Mouse (Mus musculus): ENCODE measurements at regions not wholly inside any gene's neighbourhood (a gene's known extent, or its start where the extent isn't known, plus 50 kb on each side); places are given as distances from the start of the nearest gene placed in this dataset.
"Not testable (repeated sequence)": the region's sequence is repeated elsewhere in the genome, so short reads cannot be mapped to it uniquely, and the experiment has no call there.

DNA sequence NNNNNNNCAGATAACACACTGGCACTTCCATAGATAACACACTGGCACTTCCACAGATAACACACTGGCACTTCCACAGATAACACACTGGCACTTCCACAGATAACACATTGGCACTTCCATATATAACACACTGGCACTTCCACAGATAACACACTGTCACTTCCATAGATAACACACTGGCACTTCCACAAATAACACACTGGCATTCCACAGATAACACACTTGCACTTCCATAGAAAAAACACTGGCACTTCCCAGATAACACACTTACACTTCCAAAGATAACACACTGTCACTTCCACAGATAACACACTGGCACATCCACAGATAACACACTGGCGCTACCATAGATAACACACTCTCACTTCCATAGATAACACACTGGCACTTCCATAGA lies 105.7 kb upstream of the Afdn start:
- H3K9ac ChIP-seq (replicated peaks); H3K4me2 ChIP-seq; ATAC-seq (ENCODE audit: low FRiP score); H3K36me3 ChIP-seq; H3K27ac ChIP-seq (replicated peaks); H3K9me3 ChIP-seq (replicated peaks); H3K27me3 ChIP-seq (replicated peaks); H3K4me3 ChIP-seq (replicated peaks): not testable (repeated sequence)
- peaks cover 34% of the 10 kb centered on the region for H3K4me1 ChIP-seq
- WGBS = 69% methylated on average over 1 of the region's 1 CpGs

DNA sequence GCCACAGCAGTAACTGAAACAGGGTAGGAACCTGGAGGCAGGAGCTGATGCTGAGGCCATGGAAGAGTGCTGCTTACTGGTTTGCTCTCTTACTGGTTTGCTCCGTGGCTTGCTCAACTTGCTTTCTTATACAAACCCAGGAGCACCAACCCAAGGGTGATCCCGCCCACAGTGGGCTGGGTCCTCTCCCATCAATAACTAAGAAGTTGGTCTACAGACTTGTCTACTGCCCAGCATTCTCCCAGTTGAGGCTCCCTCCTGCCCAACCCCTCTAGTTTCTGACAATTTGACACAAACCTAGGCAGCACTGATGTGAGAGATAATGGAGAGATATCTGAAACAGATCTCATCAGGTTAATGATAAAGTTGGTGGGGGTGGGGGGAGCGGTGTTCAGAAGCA lies 104.3 kb upstream of the Afdn start:
- H3K27ac ChIP-seq (replicated peaks) = peak overlapping the region; percentile 30; the same call in 1 of the 2 replicates
- no peaks in the 10 kb centered on the region for H3K36me3 ChIP-seq
- no peak for ATAC-seq (ENCODE audit: low FRiP score)
- H3K27me3 ChIP-seq (replicated peaks) = no peaks in the 10 kb centered on the region
- peak overlapping the region; percentile 41 for H3K4me2 ChIP-seq
- peaks cover 34% of the 10 kb centered on the region for H3K4me1 ChIP-seq
- WGBS = 15% methylated on average over 3 of the region's 3 CpGs
- no peaks in the 10 kb centered on the region for H3K9me3 ChIP-seq (replicated peaks)
- H3K4me3 ChIP-seq (replicated peaks) = no peak overlapping the region
- H3K9ac ChIP-seq (replicated peaks) = no peak overlapping the region

DNA sequence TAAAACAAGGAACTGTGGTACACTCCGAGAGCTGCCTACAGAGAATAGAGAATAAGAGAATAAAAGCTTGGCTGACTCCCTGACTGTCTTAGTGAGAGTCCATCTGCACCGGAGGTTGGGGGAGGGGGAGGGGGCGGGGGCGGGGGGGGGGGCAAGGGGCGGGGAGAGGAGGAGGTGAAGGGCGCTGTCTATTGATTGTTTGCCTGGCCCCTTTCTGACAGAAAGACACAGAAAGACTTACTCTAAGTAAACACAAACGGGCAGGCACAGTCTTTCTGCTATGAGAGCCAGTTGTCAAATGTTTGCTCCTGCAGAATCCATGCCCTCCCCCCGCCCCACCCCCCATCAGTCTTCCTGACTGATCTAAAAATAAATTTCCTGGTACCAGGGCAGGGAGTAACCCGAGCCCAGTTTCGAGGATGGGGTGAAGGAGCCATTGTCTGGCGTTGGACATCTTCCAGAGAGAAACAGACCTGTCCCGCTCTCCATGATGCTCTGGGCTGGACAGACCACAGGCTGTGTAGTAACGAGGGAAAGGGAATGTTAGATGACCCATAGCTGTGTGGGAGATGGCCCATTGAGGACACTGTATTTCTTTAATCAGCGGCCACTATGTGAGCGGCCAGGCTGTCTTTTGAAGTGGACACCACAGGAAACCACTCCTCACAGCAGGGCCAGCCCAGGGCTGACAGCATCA lies 103.7 kb upstream of the Afdn start:
- 3% methylated on average over 11 of the region's 15 CpGs for WGBS
- no peaks in the 10 kb centered on the region for H3K9me3 ChIP-seq (replicated peaks)
- ATAC-seq (ENCODE audit: low FRiP score) = peak; percentile 34; the same call in 1 of the 2 replicates
- peaks cover 34% of the 10 kb centered on the region for H3K4me1 ChIP-seq
- no peaks in the 10 kb centered on the region for H3K36me3 ChIP-seq
- no peak overlapping the region for H3K9ac ChIP-seq (replicated peaks)
- H3K4me3 ChIP-seq (replicated peaks) = no peak overlapping the region; the same call in 1 of the 2 replicates
- H3K27me3 ChIP-seq (replicated peaks) = no peaks in the 10 kb centered on the region
- peak overlapping the region; percentile 41 for H3K4me2 ChIP-seq
- H3K27ac ChIP-seq (replicated peaks) = peak overlapping the region; percentile 69

DNA sequence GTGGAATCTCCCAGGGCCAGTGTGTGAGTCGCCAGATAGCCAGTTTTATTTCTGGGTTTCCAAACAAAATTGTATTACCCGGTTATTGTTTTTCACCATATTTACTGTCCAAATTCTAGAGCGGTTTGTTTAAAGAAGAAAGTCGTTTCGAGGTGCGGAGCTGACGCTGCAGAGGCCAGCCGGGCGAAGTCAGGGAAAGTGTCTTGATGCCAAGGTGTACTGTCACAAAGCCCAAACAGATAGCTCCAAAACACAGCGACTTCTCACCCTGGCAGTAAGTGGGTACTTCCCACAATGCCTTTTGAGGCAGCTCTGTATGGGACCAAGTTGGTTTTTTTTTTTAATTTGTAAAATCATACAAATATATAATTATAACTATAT lies 103.2 kb upstream of the Afdn start:
- H3K9ac ChIP-seq (replicated peaks) = no peak overlapping the region

DNA sequence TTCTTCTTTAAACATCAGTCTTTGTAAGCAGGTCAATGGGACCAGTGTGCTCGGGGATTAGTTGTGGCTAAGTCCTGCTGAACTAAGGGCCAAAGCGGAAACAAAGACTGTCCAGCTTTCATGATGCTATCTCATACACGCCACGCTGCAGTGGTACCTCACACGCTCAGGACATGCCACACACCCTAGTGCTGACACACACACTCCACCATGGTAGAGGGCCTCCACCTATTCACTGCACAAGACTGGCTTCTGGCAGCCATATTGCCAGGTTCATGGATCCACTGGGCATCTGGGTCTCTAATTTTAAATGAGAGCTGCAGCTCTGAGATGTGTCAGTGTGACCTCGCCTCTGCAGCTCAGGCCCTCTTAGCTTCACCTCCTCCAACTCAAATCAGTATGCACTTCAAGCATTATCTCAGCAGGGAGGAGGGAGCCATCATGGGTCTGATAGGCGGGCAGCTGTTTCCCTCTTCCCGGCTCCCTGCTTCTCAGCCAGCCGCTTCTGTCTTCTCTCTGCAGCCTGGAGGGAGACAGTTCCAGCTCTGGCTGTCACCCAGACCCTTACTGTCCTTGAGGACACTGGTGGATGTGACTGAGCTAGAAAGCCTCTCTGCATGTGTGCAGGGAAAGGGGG lies 102.6 kb upstream of the Afdn start:
- Histone ChIP-seq H3K4me2 (no peak overlapping the region), H3K9ac (replicated peaks) (no peak overlapping the region), H3K36me3 (no peaks in the 10 kb centered on the region), H3K27ac (replicated peaks) (peak overlapping the region; percentile 72), H3K9me3 (replicated peaks) (no peaks in the 10 kb centered on the region), H3K27me3 (replicated peaks) (no peaks in the 10 kb centered on the region), H3K4me3 (replicated peaks) (no peak overlapping the region), H3K4me1 (peaks cover 34% of the 10 kb centered on the region)
- peak; percentile 60 for ATAC-seq (ENCODE audit: low FRiP score)
- 31% methylated on average over 9 of the region's 9 CpGs for WGBS

More for the DNA sequence above, 103.2 kb upstream of the Afdn start:
- H3K27me3 ChIP-seq (replicated peaks) = no peaks in the 10 kb centered on the region
- peak overlapping the region; percentile 41 for H3K4me2 ChIP-seq
- no peaks in the 10 kb centered on the region for H3K9me3 ChIP-seq (replicated peaks)
- H3K4me1 ChIP-seq = peaks cover 34% of the 10 kb centered on the region
- 19% methylated on average over 10 of the region's 10 CpGs for WGBS
- no peak overlapping the region for H3K4me3 ChIP-seq (replicated peaks)
- no peak for ATAC-seq (ENCODE audit: low FRiP score)
- H3K36me3 ChIP-seq = no peaks in the 10 kb centered on the region
- peak overlapping the region; percentile 72 for H3K27ac ChIP-seq (replicated peaks)

DNA sequence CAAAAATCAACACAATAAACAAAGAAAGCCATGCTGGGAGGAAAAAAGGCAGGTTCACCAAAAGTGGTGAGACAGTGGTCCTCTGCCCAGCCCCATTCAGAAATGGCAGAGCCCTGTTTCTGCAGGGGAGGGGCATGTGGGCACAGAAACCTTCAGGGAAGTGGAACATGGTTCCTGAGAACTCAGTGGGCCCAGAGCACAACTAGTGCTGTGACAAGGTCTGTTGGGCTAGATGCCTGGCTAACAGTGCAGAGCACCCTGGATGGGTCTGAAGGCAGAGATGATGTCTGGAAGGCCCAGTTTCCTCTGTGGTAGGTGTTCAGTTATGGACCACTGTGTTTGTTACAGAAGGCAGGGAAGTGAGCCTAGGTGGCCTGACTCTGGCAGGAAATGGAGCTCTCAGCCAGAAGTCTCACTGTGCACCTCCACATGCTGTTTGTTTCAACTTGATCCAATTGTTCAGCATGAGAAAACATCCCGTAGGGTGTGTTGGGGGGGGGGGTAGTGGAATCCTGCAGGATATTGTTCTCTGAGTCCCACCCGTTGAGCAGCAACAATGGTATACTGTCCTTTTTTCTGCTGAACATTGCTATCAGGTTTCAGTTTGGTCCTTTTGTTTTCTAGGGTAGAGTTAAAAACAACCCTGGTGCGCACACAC lies 101.9 kb upstream of the Afdn start:
- H3K9me3 ChIP-seq (replicated peaks) = no peaks in the 10 kb centered on the region

DNA sequence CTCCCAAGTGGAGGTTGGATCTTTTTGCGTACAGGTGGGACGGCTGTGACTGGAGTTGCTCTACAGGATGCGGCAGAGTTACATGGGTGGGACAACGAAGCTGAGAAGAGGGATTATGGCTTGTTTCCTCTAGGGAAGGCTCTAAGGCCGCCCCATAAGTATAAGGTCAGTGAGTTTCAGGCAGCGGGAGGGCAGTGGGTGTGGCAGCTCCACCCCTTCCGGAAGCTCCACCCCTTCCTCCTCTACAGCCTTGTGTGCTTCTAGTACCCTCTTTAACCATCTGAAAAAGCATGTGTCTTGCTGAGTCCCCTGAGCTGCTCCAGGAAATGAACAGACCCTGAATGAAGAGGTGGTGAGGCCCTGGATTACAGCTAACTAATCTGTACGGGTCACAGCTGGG lies 101.2 kb upstream of the Afdn start:
- 13% methylated on average over 8 of the region's 8 CpGs for WGBS
- Histone ChIP-seq H3K27ac (replicated peaks) (peak overlapping the region; percentile 72; the same call in 1 of the 2 replicates), H3K9ac (replicated peaks) (no peak overlapping the region), H3K9me3 (replicated peaks) (no peaks in the 10 kb centered on the region), H3K4me1 (peaks cover 34% of the 10 kb centered on the region), H3K4me3 (replicated peaks) (no peak overlapping the region), H3K4me2 (no peak overlapping the region), H3K36me3 (no peaks in the 10 kb centered on the region), H3K27me3 (replicated peaks) (no peaks in the 10 kb centered on the region)
- no peak for ATAC-seq (ENCODE audit: low FRiP score)

More for the DNA sequence above, 101.9 kb upstream of the Afdn start:
- no peak overlapping the region for H3K4me3 ChIP-seq (replicated peaks)
- H3K27ac ChIP-seq (replicated peaks) = peak overlapping the region; percentile 72
- WGBS = 21% methylated on average over 3 of the region's 3 CpGs
- no peak overlapping the region for H3K4me2 ChIP-seq
- H3K4me1 ChIP-seq = peaks cover 34% of the 10 kb centered on the region
- no peaks in the 10 kb centered on the region for H3K36me3 ChIP-seq
- no peak overlapping the region for H3K9ac ChIP-seq (replicated peaks)
- ATAC-seq (ENCODE audit: low FRiP score) = peak; percentile 60; the same call in 1 of the 2 replicates
- no peaks in the 10 kb centered on the region for H3K27me3 ChIP-seq (replicated peaks)

DNA sequence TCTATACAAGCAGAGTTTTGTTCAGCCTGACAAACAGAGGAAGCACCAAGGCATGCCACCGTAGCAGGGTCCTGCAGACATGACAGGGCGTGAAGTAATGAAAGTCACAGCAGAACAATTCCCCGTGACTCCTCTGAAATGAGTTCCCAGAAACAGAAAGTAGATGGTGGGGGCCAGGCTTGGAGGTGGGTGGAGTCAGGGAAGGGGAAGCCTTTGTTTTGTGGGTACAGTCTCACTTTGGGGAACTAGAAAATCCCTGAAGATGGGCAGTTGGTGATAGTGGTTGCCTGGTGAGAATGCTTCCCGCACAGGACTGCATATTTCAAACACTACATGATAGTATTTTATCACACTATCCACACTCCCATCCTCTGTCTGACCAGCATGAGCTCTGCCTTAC lies 100.4 kb upstream of the Afdn start:
- H3K4me3 ChIP-seq (replicated peaks) = no peak overlapping the region
- peak overlapping the region; percentile 42; the same call in 1 of the 2 replicates for H3K27ac ChIP-seq (replicated peaks)
- WGBS = 57% methylated on average over 4 of the region's 4 CpGs

DNA sequence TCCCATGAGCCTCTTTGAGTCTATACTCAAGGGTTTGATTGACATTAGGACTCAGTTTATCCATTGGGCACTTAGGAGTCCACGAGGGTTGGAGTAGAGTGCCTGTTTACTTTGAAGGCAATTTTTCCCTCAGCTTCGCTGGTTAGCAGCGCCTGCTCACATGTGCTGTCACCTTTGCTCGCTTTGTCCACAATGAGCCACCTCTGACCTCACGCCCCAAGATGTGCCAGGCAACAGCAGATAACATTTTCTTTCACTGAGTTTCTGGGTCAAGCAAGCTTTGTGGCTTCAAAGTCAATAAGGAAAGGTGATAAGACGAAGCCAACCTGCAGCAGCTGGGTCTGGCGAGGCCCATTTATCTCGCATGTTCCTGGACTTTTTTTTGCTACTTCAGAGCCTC lies 99.3 kb upstream of the Afdn start:
- WGBS = 86% methylated on average over 8 of the region's 8 CpGs
- Histone ChIP-seq H3K9me3 (replicated peaks) (no peaks in the 10 kb centered on the region), H3K36me3 (no peaks in the 10 kb centered on the region), H3K9ac (replicated peaks) (no peak overlapping the region), H3K27ac (replicated peaks) (no peak overlapping the region), H3K4me2 (no peak overlapping the region), H3K4me1 (peaks cover 33% of the 10 kb centered on the region), H3K27me3 (replicated peaks) (no peaks in the 10 kb centered on the region), H3K4me3 (replicated peaks) (no peak overlapping the region)
- ATAC-seq (ENCODE audit: low FRiP score) = no peak

More for the DNA sequence above, 100.4 kb upstream of the Afdn start:
- Histone ChIP-seq H3K4me1 (peaks cover 34% of the 10 kb centered on the region), H3K9me3 (replicated peaks) (no peaks in the 10 kb centered on the region), H3K36me3 (no peaks in the 10 kb centered on the region), H3K4me2 (no peak overlapping the region), H3K27me3 (replicated peaks) (no peaks in the 10 kb centered on the region), H3K9ac (replicated peaks) (no peak overlapping the region)
- no peak for ATAC-seq (ENCODE audit: low FRiP score)

DNA sequence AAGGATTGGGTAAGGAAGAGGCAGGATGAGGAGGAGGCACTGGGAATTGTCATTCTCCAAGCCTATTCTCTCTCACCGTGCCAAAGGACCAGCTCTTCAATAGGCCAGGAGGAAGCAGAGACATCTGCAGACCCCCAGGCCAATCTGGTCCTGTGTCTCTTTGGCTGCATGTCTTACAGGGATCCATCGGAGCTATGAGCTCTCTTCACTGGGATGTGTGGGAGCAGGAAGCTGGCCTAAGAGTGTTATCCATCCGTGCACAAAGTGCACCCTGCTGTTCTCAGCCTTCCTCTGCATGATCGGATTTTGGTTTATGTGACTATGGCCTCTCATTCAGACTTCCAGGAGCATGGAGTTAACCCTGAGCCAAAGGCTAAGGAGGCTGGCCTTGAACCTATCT lies 98.2 kb upstream of the Afdn start:
- Histone ChIP-seq H3K27ac (replicated peaks) (no peak overlapping the region), H3K36me3 (no peaks in the 10 kb centered on the region), H3K4me2 (no peak overlapping the region), H3K9ac (replicated peaks) (no peak overlapping the region), H3K4me1 (peaks cover 29% of the 10 kb centered on the region), H3K9me3 (replicated peaks) (no peaks in the 10 kb centered on the region), H3K4me3 (replicated peaks) (no peak overlapping the region), H3K27me3 (replicated peaks) (no peaks in the 10 kb centered on the region)
- WGBS = 60% methylated on average over 4 of the region's 4 CpGs
- ATAC-seq (ENCODE audit: low FRiP score) = no peak

Data from neural tube, embryonic 15.5 days (tissue).